Mouse (Mus musculus): ENCODE measurements around the gene Eps15.

DNA sequence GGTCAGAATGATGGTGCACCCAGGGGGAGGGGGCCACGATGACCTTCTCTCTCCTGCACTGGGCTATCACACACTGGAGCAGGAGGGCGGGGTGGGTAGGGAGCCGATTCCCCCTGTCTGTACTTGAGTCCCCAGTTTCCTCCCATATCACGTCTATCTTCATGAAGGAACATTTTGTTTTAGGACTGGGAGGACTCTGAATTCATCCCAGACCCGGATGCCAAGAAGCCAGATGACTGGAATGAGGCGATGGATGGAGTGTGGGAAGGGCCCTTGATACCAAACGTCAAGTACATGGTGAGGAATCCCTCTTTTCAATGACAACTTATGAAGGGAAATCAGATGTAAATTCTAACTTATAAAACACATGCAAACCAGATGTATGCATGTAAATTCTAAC is 35.6 kb upstream of the Eps15 start:
- TF ChIP-seq CTCF (IDR thresholded peaks at IDR 0.05; ENCODE audit: low read depth, low read length) (no peak), GATA1 (IDR thresholded peaks at IDR 0.05; ENCODE audit: borderline replicate concordance, low read length) (no peak), TAL1 (conservative IDR thresholded peaks at IDR 0.05; ENCODE audit: low read depth, low read length) (no peak), POLR2AphosphoS5 (IDR thresholded peaks at IDR 0.05; ENCODE audit: insufficient replicate concordance, low read depth, low read length) (no peak), GATA2 (IDR thresholded peaks at IDR 0.05; ENCODE audit: borderline replicate concordance, low read depth, low read length) (no peak)

Measured in G1E (cell line).